Mouse (Mus musculus) olfactory bulb, adult 2 months (tissue): Measurements from ENCODE around the gene Olfr318.
"Not testable (repeated sequence)": the region's sequence is repeated elsewhere in the genome, so short reads cannot be mapped to it uniquely, and the experiment has no call there.

Source experiments
- CTCF ChIP-seq: fragments of 200-500 bp; IDR thresholded peaks from 2 replicates; pipeline ENCODE4 v1.5.1; 2012; ENCODE audit warnings: low read depth, mild to moderate bottlenecking, low read length, moderate library complexity; ENCODE audit not compliant: insufficient read depth
- POLR2A ChIP-seq: fragments of 200-500 bp; IDR thresholded peaks from 2 replicates; pipeline ENCODE4 v1.6.1; 2012; ENCODE audit warnings: mild to moderate bottlenecking, low read depth, low read length, moderate library complexity; ENCODE audit not compliant: insufficient read depth

DNA sequence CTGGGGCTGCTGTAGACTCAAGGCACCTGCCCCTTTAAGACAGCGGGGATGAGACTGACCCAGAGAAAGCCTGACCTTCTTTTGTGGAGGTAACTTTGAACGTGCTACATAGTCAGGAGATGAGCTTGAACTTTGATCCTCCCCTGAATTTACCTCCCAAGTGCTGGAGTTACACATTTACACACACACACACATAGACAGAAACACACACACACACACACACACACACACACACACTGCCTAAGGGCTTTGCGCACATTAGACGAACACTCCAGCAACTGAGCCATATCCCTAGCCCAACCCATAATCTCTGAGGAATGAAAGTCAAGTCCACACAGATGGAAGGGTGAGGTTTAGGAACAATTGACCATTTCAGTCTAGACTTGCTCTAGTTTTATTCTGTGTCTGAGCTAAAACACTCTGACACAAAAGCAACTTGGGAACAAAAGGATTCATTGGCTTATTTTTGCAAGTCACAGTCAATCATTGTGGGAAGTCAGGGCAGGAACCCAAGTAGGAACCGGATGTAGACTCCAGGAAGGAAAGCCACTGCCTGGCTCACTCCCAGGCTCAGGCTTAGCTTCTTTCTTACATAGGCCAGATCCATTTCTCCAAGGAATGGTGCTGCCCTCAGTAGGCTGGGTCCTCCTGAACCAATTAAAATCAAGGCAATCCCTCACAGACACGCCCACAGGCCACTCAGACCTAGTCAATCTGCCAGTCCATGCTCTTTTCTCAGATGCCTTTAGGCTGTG, 4.3 kb upstream of the Olfr318 start:
- TF ChIP-seq CTCF, POLR2A: not testable (repeated sequence)
